Mouse (Mus musculus): ENCODE results near the gene Ccdc38. TPM values are rescaled to one million over a fixed set of nuclear protein-coding genes. Genes with fewer than 3 reads are reported as not detected.
A peak's percentile ranks its signal among the peaks of the same experiment; 100 is the strongest.

Gene Ccdc38
- total RNA-seq, 2 experiments from 2014 or later, result not detected

- no peak for DNase-seq (ENCODE audit: low spot score in 2 of 2)
Measured at GRCm38 (mm10) chr10:93608051-93608450, 67.6 kb downstream of the Ccdc38 start.

GRCm38 (mm10) chr10:93609236-93609635, 68.8 kb downstream of the Ccdc38 start:
- no peak for DNase-seq (ENCODE audit: low spot score in 2 of 2)

GRCm38 (mm10) chr10:93610896-93611295, 70.5 kb downstream of the Ccdc38 start:
- no peak for DNase-seq (ENCODE audit: low spot score in 2 of 2)

DNA sequence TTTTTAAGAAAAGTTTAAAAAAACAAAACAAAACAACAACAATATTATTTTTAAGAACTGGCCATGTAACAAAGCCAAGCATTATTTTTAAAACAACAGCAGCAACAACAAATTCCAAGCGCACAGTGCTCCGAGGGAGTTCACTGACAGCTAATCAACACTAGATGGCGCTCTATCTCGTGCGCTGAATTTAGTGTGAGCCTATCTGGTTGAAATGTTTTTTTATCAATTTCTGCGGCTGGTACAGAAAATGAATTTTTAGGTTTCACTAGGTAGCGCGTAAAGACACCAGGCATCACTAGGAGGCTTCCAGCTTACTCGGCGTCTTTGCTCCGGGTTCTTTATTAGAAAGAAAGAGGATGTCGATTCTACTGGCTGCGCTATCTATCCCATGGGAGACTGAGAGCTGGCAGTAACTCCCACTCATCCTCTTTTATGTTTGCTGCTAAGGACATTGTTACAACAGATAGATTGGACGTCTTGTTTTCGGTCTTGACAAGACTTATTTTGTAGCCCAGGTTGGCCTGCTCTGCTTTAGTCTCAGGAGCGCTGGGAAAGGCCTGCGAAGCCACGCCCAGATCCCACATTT, 71.1 kb downstream of the Ccdc38 start:
- peak; percentile 36 to 54 for DNase-seq (ENCODE audit: low spot score in 2 of 2)

DNA sequence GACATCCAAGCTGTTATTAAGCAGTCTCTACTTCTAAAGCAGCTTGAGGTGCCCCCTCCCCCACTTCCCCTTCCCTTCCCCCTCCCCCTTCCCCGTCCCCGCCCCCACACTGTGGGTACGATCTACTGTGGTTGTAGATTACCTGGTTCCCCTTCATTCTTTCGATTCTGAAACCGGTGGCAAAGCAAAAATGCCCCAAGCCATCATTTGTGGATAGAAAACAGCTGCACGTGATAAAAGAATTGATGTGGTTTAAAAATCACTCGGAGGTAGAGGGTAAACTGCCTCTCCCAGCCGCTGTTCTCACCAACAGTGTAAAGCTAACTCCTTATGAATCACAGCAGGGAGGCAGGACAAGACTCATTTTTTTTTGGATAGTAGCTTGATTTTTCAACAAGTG, 74.4 kb downstream of the Ccdc38 start:
- no peak for DNase-seq (ENCODE audit: low spot score in 2 of 2)

DNA sequence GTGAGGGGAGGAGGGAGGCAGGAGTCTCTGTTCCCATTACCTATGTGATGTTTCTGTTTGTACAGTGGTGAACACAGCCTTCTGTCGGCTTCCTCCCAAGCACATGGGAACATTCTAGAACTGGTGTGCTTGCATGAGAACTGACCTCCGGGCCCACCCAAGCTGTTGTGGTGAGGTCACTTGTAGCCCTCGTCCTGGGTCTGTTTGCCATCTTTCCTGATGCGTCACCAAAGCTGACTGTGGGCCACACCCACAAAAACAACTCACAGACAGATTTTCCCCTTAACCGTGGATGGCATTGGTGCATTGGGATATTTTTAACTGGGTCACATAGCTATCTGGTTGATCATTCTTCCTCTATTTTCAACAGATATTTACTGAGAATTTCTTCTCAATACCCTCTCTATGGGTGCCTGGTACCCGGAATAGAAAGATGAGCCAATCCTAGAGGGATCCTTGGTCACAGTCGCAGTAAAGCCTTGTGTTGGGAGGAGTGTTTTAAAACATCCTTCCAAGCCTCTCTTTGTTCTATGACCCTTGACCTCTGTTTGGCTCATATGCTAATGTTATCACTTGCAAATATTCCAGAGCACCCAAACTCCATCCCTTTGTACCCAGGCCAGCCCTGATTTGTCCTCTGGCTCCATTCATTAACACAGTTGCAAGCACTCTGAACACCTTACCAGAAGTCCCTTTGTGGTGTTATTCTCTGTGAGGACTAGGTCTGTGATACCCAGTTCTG, 80.2 kb downstream of the Ccdc38 start:
- DNase-seq (ENCODE audit: low spot score in 2 of 2), result no peak

GRCm38 (mm10) chr10:93623725-93624124, 83.3 kb downstream of the Ccdc38 start:
- DNase-seq (ENCODE audit: low spot score in 2 of 2), result no peak

- DNase-seq (ENCODE audit: low spot score in 2 of 2), result no peak
Measured at GRCm38 (mm10) chr10:93624151-93624550, 83.7 kb downstream of the Ccdc38 start.

DNA sequence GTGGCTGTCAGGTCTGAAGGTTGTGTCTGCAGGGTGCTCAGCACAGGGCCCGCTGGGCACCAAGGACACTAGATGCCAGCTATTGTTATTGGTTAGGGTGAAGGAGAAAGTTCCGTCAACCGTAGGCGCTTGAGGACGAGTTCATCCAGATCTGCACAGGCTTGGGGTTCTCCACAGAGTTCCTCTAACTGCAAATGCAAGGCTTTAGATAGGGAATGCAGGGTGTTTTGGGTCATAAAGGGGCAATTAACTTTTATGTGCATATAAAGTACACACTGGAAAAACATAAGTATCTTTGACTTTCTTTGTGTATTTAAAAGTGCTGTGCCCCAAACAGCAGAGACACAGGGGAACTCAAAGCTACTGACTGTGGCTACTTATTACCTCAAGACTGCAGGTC, 89.9 kb downstream of the Ccdc38 start:
- DNase-seq (ENCODE audit: low spot score in 2 of 2), result no peak

DNA sequence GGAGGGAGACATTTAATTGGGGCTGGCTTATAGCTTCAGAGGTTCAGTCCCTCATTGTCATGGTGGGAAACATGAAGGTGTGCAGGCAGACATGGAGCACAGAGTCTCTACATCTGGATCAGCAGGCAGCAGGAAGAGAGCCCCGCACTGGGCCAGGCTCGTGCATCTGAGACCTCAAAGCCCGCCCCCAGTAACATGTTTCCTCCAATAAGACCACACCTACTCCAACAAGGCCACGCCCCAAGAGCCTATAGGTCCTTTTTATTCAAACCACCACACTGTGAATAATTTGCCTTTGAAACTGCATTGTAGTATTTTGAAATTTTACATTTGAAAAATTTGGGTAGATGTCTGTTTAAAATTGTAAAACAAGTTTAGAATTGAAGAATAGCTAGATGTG, 91.7 kb downstream of the Ccdc38 start:
- DNase-seq (ENCODE audit: low spot score in 2 of 2), result no peak

- no peak for DNase-seq (ENCODE audit: low spot score in 2 of 2)
Measured at GRCm38 (mm10) chr10:93633563-93633962, 93.1 kb downstream of the Ccdc38 start.

Other genes with a start within 250 kb of the Ccdc38 start
- gene Elk3, start 229.5 kb upstream of the Ccdc38 start, total RNA-seq (2021), result 1 to 10 TPM; 8.7 to 9.5 TPM
- 10 to 100 TPM; 58.3 to 64.0 TPM for gene Lta4h, start 87.2 kb upstream of the Ccdc38 start, total RNA-seq (2021)
- not detected for gene Hal, start 51.9 kb upstream of the Ccdc38 start, total RNA-seq (2021)
- gene Amdhd1, start 599 bp upstream of the Ccdc38 start, total RNA-seq (2021), result under 1 TPM; 0.40 to 0.67 TPM
- gene Snrpf, start 49.1 kb downstream of the Ccdc38 start, total RNA-seq (2021), result 10 to 100 TPM in 1 of 2 experiments, 1 to 10 TPM in 1; 7.7 to 13.1 TPM
- gene Ntn4, start 100.0 kb downstream of the Ccdc38 start, total RNA-seq (2021), result 10 to 100 TPM in 1 of 2 experiments, 1 to 10 TPM in 1; 8.9 to 10.6 TPM